Mouse (Mus musculus) right cerebral cortex, postnatal 25 days (tissue): ENCODE measurements at regions not wholly inside any gene's neighbourhood (a gene's known extent, or its start where the extent isn't known, plus 50 kb on each side); places are given as distances from the start of the nearest gene placed in this dataset.

Experiments used
- DNase-seq: peaks from one replicate; pipeline ENCODE4 v3.0.0; 2022

DNA sequence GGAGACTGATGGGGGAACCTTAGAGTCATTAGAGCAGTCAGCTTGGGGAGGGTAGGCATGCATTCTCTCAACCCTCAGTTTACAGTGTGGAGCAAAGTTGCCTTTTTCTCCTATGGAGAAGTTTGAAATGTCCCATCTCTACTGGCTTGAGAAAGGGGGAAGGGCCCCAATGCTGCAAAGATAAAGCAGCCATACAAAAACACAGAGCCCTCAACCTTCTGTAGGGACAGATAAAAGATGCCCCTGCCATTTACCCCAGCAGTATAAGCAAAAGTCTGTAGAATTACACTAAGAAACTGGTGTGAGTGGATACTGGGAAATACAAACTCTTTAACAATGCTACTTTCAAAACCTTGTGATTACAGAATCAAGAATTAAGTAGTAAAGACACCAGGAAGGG is 71.9 kb upstream of the Tmem215 start:
- no peak for DNase-seq

DNA sequence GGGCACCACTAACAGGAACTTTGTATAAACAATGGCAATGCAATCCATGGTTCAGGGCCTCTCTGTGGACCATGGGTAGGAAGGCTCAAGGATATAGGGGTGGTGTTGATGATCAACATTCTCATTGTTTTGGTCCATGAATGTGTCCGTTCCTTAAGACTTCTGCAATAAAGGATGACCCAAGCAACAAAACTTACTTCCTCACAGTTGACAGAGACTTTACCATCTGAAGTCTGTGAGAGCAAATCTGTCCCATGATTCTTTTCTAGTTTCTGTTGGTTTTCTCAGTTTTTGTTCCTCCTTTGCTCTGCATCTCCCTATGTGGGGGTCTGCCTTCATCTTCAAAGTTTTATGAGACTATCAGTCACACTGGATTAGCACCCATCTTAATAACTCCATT is 81.8 kb upstream of the Tmem215 start:
- DNase-seq, result no peak

DNA sequence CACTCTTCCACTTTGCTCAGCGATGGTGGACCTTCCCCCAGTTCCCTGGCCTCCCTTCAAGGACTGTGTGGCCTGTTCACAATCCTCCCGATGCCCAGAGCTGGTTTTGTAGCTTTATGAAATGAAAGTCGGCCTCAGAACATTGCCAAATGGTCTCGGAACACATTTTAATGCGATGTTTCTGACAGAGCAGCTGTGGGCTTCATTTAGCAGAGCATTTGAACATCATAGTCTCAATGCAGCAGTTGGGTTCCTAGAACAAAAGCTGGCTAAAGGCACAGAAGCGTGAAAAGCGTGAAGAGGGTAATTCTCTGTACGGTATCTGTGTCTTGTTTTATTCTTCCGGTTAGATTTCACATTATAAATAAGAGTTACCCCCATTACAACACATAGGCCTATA is 86.7 kb upstream of the Tmem215 start:
- no peak for DNase-seq

- DNase-seq, result no peak
Measured at GRCm38 (mm10) chr4:40384704-40385103, 87.3 kb upstream of the Tmem215 start.

GRCm38 (mm10) chr4:40380309-40380708 is 91.7 kb upstream of the Tmem215 start:
- DNase-seq, result no peak

GRCm38 (mm10) chr4:40375439-40376154 is 96.4 kb upstream of the Ndufb6 start:
- no peak for DNase-seq

DNA sequence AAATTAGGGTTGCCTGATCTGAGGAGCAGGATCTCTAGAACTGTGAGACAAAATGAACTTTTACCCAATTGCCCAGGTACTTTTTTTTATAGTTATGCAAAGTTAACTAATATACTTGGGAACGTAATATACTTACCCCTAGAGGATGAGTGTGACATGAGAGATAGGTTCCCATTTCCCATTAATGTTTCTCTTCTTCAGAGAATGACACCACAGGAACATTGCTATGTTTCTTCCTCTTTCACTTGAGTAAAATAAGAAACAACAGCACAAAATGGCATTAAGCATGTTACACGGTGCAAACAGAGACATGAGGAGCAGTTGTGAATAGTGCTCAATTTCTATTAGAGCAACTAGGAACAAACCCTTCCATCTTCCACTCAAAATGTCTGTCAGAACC is 95.0 kb upstream of the Ndufb6 start:
- DNase-seq, result no peak

DNA sequence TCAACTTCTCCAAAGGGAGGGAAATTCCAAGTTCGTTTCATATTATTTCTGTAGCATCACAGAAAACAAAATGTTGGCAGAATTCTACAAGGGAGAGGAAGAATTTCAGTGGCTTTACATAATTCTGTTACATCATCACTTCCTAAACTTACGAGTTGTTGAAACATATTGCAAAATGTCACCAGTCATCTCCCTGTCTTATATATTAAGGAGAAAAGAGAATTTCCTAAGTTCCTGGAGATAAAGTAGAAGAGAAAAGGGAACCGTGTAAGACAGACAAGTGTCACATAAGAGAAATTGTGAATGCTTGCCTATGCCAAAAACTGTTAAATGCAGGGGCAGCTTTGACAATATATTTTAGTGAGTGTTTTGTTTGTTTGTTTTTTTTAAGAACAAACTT is 85.1 kb upstream of the Ndufb6 start:
- DNase-seq, result no peak

DNA sequence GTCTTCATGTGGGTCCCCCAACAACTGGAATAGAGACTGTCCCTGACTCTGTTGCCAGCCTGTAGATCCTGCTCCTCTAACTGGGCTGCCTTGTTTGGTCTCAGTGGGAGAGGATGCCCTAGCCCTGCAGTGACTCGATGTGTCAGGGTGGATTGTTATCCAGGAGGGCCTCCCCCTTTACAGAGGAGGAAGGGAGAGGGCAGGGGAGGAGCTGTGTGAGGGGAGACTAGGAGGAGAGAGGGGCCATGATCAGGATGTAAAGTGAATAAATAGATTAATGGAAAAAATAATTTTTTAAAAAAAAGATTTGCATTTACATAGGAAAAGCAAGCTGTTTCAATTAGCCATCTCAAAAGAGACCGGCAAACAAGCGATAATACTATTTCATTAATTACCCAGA is 80.1 kb upstream of the Ndufb6 start:
- no peak for DNase-seq

DNA sequence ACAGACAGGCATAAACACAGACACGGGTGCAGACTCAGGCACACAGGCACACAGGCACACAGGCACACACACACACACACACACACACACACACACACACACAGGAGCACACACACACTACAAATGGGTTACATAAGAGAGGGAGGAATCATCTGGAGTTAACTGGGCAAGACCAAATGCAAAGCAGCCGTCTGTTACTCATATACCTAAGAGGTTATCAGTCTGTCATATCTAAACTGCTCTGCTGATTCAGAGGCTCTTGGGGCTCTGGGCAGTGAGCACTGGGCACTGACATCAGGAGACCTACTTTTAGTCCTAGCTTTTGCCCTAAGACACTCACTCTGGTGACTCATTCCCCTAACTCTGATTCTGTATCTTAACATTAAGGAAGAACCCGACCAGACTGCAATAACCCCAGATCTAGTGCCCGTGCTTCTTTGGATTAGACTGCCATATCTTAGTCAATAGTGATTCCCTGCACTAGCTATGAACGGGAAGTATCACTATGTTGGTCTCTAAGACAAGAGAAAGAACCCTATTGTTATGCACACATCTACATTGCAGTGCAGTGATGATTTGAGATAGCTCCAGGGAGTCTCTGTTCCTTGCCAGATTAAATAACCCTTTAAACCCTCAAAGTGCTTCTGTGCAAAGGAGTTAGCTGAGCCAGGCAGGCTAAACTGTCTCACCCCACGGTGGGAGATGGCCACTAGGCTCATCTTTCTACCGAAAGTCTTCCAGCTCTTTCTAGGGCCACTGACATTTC is 78.0 kb upstream of the Ndufb6 start:
- no peak for DNase-seq

- DNase-seq, result peak; percentile 16
Measured at GRCm38 (mm10) chr4:40355791-40356450, 76.7 kb upstream of the Ndufb6 start.

DNA sequence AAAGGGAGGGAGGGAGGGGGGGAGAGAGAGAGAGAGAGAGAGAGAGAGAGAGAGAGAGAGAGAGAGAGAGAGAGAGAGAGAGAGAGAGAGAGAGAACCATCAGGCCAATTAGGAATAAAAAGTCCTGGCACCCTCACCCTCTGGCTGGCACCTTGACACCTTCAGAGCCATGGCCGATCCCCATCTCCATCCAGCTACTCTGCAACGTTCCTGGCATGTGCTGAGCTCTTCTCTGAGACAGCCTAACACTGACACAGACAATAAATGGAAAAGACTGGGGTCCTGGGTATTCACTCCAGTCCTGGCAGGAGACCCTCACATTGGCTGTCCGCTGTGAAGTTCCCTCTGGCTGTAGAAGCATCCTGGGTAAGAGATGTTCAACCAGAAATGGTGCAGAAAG is 75.2 kb upstream of the Ndufb6 start:
- no peak for DNase-seq

- no peak for DNase-seq
Measured at GRCm38 (mm10) chr4:40351648-40352047, 72.4 kb upstream of the Ndufb6 start.

DNA sequence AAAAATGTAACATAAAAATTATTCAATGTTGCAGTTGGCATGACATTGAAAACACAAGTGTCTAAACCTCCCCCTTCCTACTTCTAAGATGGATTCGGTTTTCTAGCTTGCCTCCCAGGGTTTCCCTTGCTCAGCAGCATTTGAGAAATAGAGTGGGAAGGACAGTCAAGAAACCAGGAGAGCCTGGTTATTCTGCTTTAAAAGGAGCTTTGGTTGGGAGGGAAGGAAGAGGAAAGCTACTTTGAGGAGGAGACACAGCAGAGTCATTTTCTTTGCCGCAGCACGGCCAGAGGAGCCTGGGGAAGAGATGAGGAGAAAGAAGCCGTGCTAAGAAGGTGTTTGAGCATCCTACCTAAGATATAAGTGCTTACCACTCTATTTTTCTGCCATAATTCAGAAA is 71.9 kb upstream of the Ndufb6 start:
- no peak for DNase-seq

- no peak for DNase-seq
Measured at GRCm38 (mm10) chr4:40345847-40346246, 66.6 kb upstream of the Ndufb6 start.

DNA sequence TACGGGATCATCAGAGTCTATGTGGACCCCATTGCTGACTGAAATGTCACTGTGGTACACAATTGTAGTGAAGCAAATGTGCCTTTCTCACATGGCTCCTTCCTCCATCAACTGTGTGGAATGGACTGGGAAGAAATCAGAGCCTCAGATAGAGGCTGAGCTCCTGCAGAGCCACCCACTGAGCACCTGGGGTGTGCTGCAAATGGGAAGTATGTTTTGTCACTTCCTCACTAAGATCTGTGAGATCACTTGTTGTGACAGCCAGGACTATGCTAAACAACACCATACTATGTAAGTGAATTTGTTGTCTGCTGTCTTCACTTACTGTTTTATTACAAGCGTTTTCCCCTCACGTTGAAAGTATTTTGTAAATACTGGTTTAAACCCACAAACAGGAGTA is 63.0 kb upstream of the Ndufb6 start:
- DNase-seq, result no peak

DNA sequence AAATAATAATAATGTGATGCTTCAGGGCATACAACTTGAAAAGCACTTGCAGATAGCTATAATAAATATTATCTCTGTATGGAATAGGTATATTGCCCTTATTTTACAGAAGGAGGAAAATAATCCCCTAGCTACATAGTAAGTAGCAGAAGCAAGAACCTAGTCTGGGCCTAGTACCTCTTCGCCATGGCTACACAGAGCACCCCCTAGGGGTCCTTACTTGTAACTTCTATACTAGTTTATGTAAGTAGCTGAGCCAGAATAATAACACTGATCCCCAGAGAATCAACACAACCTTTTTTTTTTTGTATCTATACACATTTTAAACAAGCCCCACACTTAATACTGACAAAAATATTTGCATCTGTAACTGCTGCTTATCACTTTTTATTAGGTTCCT is 55.6 kb upstream of the Ndufb6 start:
- no peak for DNase-seq

- DNase-seq, result no peak
Measured at GRCm38 (mm10) chr4:40329737-40330136, 50.5 kb upstream of the Ndufb6 start.
